Mouse (Mus musculus): ENCODE results near the gene Ctnna3. TPM values are rescaled to one million over a fixed set of nuclear protein-coding genes. Genes with fewer than 3 reads are reported as not detected.

The Ctnna3 gene
- polyA plus RNA-seq, 1 experiment, result 0.17 TPM

- Histone ChIP-seq H3K4me2 (ENCODE audit: low read depth) (no peak overlapping the region), H3K4me3 (no peak overlapping the region), H3K79me2 (ENCODE audit: control insufficient read depth, insufficient read depth) (no peaks in the 10 kb centered on the region), H3K27me3 (ENCODE audit: control insufficient read depth, insufficient read depth, insufficient read length) (no peaks in the 10 kb centered on the region), H3K36me3 (ENCODE audit: control insufficient read depth, insufficient read depth) (no peaks in the 10 kb centered on the region), H3ac (ENCODE audit: control insufficient read depth, insufficient read length) (no peak overlapping the region)
- no peak for TF ChIP-seq E2F4 (IDR thresholded peaks at IDR 0.05; ENCODE audit: insufficient read depth)
- TF ChIP-seq MYOG (IDR thresholded peaks at IDR 0.05; ENCODE audit: control insufficient read depth in 1 of 3, insufficient read depth in 1 of 3, insufficient read length in 2 of 3, low read depth in 2 of 3), result no peak
- TF ChIP-seq USF1 (IDR thresholded peaks at IDR 0.05; ENCODE audit: low read depth), result no peak
- TF ChIP-seq CEBPB (IDR thresholded peaks at IDR 0.05; ENCODE audit: insufficient read depth, poor library complexity, severe bottlenecking), result no peak
- TF ChIP-seq POLR2A (IDR thresholded peaks at IDR 0.05; ENCODE audit: insufficient read length, low read depth), result no peak
- TF ChIP-seq REST (IDR thresholded peaks at IDR 0.05; ENCODE audit: insufficient read depth, insufficient read length), result no peak
Measured at GRCm38 (mm10) chr10:64639061-64639460, 1209.2 kb downstream of the Ctnna3 start.

DNA sequence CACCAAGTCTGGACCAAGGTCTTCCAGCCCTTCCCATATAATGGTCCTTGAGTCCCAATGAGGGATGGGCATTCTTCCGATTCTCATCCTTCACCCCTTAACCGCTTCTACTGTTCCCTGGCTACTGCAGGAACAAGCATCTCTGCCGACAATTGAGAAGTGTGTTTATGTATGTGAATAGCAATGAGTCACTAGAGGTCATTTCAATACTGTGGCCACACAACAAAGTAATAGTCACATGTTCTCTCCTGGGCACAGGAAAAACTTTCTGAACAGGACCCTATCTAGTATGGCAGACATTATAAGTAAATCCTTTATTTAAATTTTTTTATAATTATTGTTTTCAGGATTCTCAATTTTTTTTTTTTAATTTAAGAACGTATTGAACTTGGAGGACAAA is 1211.2 kb downstream of the Ctnna3 start:
- Histone ChIP-seq H3K27me3 (ENCODE audit: control insufficient read depth, insufficient read depth, insufficient read length) (no peaks in the 10 kb centered on the region), H3K4me3 (no peak overlapping the region), H3K36me3 (ENCODE audit: control insufficient read depth, insufficient read depth) (no peaks in the 10 kb centered on the region), H3K4me2 (ENCODE audit: low read depth) (no peak overlapping the region), H3K79me2 (ENCODE audit: control insufficient read depth, insufficient read depth) (no peaks in the 10 kb centered on the region), H3ac (ENCODE audit: control insufficient read depth, insufficient read length) (no peak overlapping the region)
- TF ChIP-seq SRF (IDR thresholded peaks at IDR 0.05; ENCODE audit: control insufficient read depth, insufficient read length, low read depth) (no peak), REST (IDR thresholded peaks at IDR 0.05; ENCODE audit: insufficient read depth, insufficient read length) (no peak), MYOD1 (IDR thresholded peaks at IDR 0.05; ENCODE audit: control insufficient read depth in 1 of 3, insufficient read length in 2 of 3, low read depth in 2 of 3) (no peak), CEBPB (IDR thresholded peaks at IDR 0.05; ENCODE audit: insufficient read depth, poor library complexity, severe bottlenecking) (no peak), POLR2A (IDR thresholded peaks at IDR 0.05; ENCODE audit: insufficient read length, low read depth) (no peak), MAX (IDR thresholded peaks at IDR 0.05; ENCODE audit: low read depth) (no peak), MYOG (IDR thresholded peaks at IDR 0.05; ENCODE audit: control insufficient read depth in 1 of 3, insufficient read depth in 1 of 3, insufficient read length in 2 of 3, low read depth in 2 of 3) (no peak), POLR2AphosphoS2 (IDR thresholded peaks at IDR 0.05; ENCODE audit: insufficient read length, low read depth) (no peak), E2F4 (IDR thresholded peaks at IDR 0.05; ENCODE audit: insufficient read depth) (no peak), TCF12 (IDR thresholded peaks at IDR 0.05; ENCODE audit: insufficient read depth, poor library complexity, severe bottlenecking) (no peak)

DNA sequence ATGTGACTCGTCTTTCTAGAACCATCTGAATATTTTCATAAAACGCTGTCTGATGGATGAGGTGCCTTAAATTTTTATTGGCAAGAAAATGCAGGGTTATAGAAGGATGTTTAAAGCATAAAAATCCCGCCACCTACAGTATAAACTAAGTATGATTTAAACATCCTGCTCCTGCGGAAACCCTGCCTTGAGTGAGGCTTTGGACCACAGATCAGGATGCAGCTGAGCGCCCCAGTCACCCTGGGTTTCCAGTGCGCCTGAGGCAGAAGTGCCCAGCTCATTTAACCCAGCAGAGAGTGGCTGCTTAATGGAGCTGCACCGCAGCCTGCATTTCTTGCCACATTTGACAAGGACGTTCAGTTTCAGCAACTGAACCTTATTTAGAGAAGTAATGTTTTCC is 1211.7 kb downstream of the Ctnna3 start:
- no peak for TF ChIP-seq POLR2A (IDR thresholded peaks at IDR 0.05; ENCODE audit: insufficient read length, low read depth)
- no peak for TF ChIP-seq MYOD1 (IDR thresholded peaks at IDR 0.05; ENCODE audit: control insufficient read depth in 1 of 3, insufficient read length in 2 of 3, low read depth in 2 of 3)
- no peak for TF ChIP-seq POLR2AphosphoS2 (IDR thresholded peaks at IDR 0.05; ENCODE audit: insufficient read length, low read depth)
- TF ChIP-seq SRF (IDR thresholded peaks at IDR 0.05; ENCODE audit: control insufficient read depth, insufficient read length, low read depth), result no peak
- Histone ChIP-seq H3K36me3 (ENCODE audit: control insufficient read depth, insufficient read depth) (no peaks in the 10 kb centered on the region), H3ac (ENCODE audit: control insufficient read depth, insufficient read length) (no peak overlapping the region), H3K4me2 (ENCODE audit: low read depth) (no peak overlapping the region), H3K79me2 (ENCODE audit: control insufficient read depth, insufficient read depth) (no peaks in the 10 kb centered on the region), H3K4me3 (no peak overlapping the region), H3K27me3 (ENCODE audit: control insufficient read depth, insufficient read depth, insufficient read length) (no peaks in the 10 kb centered on the region)

- Histone ChIP-seq H3K4me3 (no peak overlapping the region), H3K27me3 (ENCODE audit: control insufficient read depth, insufficient read depth, insufficient read length) (no peaks in the 10 kb centered on the region), H3K79me2 (ENCODE audit: control insufficient read depth, insufficient read depth) (no peaks in the 10 kb centered on the region), H3K4me2 (ENCODE audit: low read depth) (no peak overlapping the region), H3K36me3 (ENCODE audit: control insufficient read depth, insufficient read depth) (no peaks in the 10 kb centered on the region), H3ac (ENCODE audit: control insufficient read depth, insufficient read length) (no peak overlapping the region)
- no peak for TF ChIP-seq POLR2A (IDR thresholded peaks at IDR 0.05; ENCODE audit: insufficient read length, low read depth)
- TF ChIP-seq CEBPB (IDR thresholded peaks at IDR 0.05; ENCODE audit: insufficient read depth, poor library complexity, severe bottlenecking), result no peak
- TF ChIP-seq TCF3 (IDR thresholded peaks at IDR 0.05; ENCODE audit: insufficient read length, low read depth), result no peak
- no peak for TF ChIP-seq USF1 (IDR thresholded peaks at IDR 0.05; ENCODE audit: low read depth)
- TF ChIP-seq E2F4 (IDR thresholded peaks at IDR 0.05; ENCODE audit: insufficient read depth), result no peak
- TF ChIP-seq SRF (IDR thresholded peaks at IDR 0.05; ENCODE audit: control insufficient read depth, insufficient read length, low read depth), result no peak
- TF ChIP-seq MYOD1 (IDR thresholded peaks at IDR 0.05; ENCODE audit: control insufficient read depth in 1 of 3, insufficient read length in 2 of 3, low read depth in 2 of 3), result no peak
- no peak for TF ChIP-seq POLR2AphosphoS2 (IDR thresholded peaks at IDR 0.05; ENCODE audit: insufficient read length, low read depth)
- no peak for TF ChIP-seq REST (IDR thresholded peaks at IDR 0.05; ENCODE audit: insufficient read depth, insufficient read length)
- no peak for TF ChIP-seq TCF12 (IDR thresholded peaks at IDR 0.05; ENCODE audit: insufficient read depth, poor library complexity, severe bottlenecking)
Measured at GRCm38 (mm10) chr10:64643976-64644375, 1214.1 kb downstream of the Ctnna3 start.

DNA sequence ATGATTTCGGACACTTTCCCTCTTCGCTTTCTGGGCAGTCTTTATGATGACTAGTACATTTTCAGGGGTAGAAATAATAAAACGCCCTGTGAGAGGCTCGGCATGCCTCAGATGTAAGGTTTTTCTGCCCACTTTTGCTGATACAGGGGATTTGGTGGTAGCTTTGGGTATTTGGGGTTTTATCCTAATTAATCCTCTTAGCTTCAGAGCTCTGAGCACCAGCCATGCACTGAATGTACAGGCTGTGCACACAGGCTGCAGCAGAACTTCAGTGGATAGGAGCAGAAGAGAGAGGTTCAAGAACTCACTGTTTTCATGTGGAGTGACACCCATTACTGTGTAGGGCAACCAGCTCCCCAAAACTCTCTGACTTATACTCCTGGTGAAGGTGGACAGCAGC is 1231.3 kb downstream of the Ctnna3 start:
- Histone ChIP-seq H3K4me2 (ENCODE audit: low read depth) (no peak overlapping the region), H3K79me2 (ENCODE audit: control insufficient read depth, insufficient read depth) (no peaks in the 10 kb centered on the region), H3K27me3 (ENCODE audit: control insufficient read depth, insufficient read depth, insufficient read length) (no peaks in the 10 kb centered on the region), H3K4me3 (no peak overlapping the region), H3ac (ENCODE audit: control insufficient read depth, insufficient read length) (no peak overlapping the region), H3K36me3 (ENCODE audit: control insufficient read depth, insufficient read depth) (no peaks in the 10 kb centered on the region)
- TF ChIP-seq SRF (IDR thresholded peaks at IDR 0.05; ENCODE audit: control insufficient read depth, insufficient read length, low read depth), result no peak
- no peak for TF ChIP-seq MYOG (IDR thresholded peaks at IDR 0.05; ENCODE audit: control insufficient read depth in 1 of 3, insufficient read depth in 1 of 3, insufficient read length in 2 of 3, low read depth in 2 of 3)
- TF ChIP-seq TCF12 (IDR thresholded peaks at IDR 0.05; ENCODE audit: insufficient read depth, poor library complexity, severe bottlenecking), result no peak
- TF ChIP-seq MYOD1 (IDR thresholded peaks at IDR 0.05; ENCODE audit: control insufficient read depth in 1 of 3, insufficient read length in 2 of 3, low read depth in 2 of 3), result no peak
- TF ChIP-seq E2F4 (IDR thresholded peaks at IDR 0.05; ENCODE audit: insufficient read depth), result no peak
- no peak for TF ChIP-seq POLR2A (IDR thresholded peaks at IDR 0.05; ENCODE audit: insufficient read length, low read depth)
- TF ChIP-seq TCF3 (IDR thresholded peaks at IDR 0.05; ENCODE audit: insufficient read length, low read depth), result no peak
- TF ChIP-seq USF1 (IDR thresholded peaks at IDR 0.05; ENCODE audit: low read depth), result no peak
- no peak for TF ChIP-seq CEBPB (IDR thresholded peaks at IDR 0.05; ENCODE audit: insufficient read depth, poor library complexity, severe bottlenecking)
- TF ChIP-seq MAX (IDR thresholded peaks at IDR 0.05; ENCODE audit: low read depth), result no peak
- no peak for TF ChIP-seq POLR2AphosphoS2 (IDR thresholded peaks at IDR 0.05; ENCODE audit: insufficient read length, low read depth)
- TF ChIP-seq REST (IDR thresholded peaks at IDR 0.05; ENCODE audit: insufficient read depth, insufficient read length), result no peak

All from myocyte (in vitro differentiated cells).